Mouse (Mus musculus) liver, postnatal 0 days (tissue): Measurements from ENCODE around the gene Keap1.

Experiments
- CTCF ChIP-seq: sonication (generic); IDR thresholded peaks from 2 replicates; pipeline ENCODE4 v1.5.1; 2016; ENCODE audit warnings: antibody characterized with exemption, low read depth
- EP300 ChIP-seq: IDR thresholded peaks from 2 replicates; pipeline ENCODE4 v1.6.1; 2016; ENCODE audit warnings: antibody characterized with exemption, low read depth, mild to moderate bottlenecking

- TF ChIP-seq CTCF (no peak), EP300 (no peak)
These were observed 33.9 kb upstream of the Keap1 start for GRCm38 (mm10) chr9:21273094-21273493.
